Mouse (Mus musculus): Measurements from ENCODE around the gene Arg1. TPM values are rescaled to one million over a fixed set of nuclear protein-coding genes. Genes with fewer than 3 reads are reported as not detected.

Gene Arg1
- total and polyA plus RNA-seq, 3 experiments, result 0.26 TPM; not detected in 2

Other genes with a start within 250 kb of the Arg1 start
- gene Enpp1, start 215.3 kb downstream of the Arg1 start, total RNA-seq (2012; rRNA removed), result 0.07 and 0.12 TPM in 2 replicates
- under 1 TPM in 1 of 2 experiments, not detected in 1; 0.15 TPM for gene Enpp1, start 215.3 kb downstream of the Arg1 start, polyA plus RNA-seq (2012; ENCODE audit: insufficient read depth in 1 of 2, insufficient read length in 2 of 2, low read depth in 1 of 2, low replicate concordance in 2 of 2, missing spikeins in 1 of 2)
- 0.08 and 0.16 TPM in 2 replicates for gene Enpp3, start 84.7 kb downstream of the Arg1 start, total RNA-seq (2012; rRNA removed)
- under 1 TPM in 1 of 2 experiments, not detected in 1; 0.22 TPM for gene Enpp3, start 84.7 kb downstream of the Arg1 start, polyA plus RNA-seq (2012; ENCODE audit: insufficient read depth in 1 of 2, insufficient read length in 2 of 2, low read depth in 1 of 2, low replicate concordance in 2 of 2, missing spikeins in 1 of 2)
- gene Med23, start 57.5 kb downstream of the Arg1 start, total RNA-seq (2012; rRNA removed), result 18.8 and 19.3 TPM in 2 replicates
- gene Med23, start 57.5 kb downstream of the Arg1 start, polyA plus RNA-seq (2012; ENCODE audit: insufficient read depth in 1 of 2, insufficient read length in 2 of 2, low read depth in 1 of 2, low replicate concordance in 2 of 2, missing spikeins in 1 of 2), result 10 to 100 TPM; 23.7 to 52.2 TPM

Data from MEL (cell line).